Mouse (Mus musculus): Measurements from ENCODE around the gene Atp5d. TPM values are rescaled to one million over a fixed set of nuclear protein-coding genes. Genes with fewer than 3 reads are reported as not detected.
A peak's percentile ranks its signal among the peaks of the same experiment; 100 is the strongest.

The Atp5d gene
- total RNA-seq (2021) = 100 to 1,000 TPM; 535 to 725 TPM
- long read RNA-seq, experiment 1, transcript Atp5d-202 (3 exons, 781 nt) = minor isoform, 6 of 471 reads
- long read RNA-seq, experiment 1, transcript Atp5d-201 (4 exons, 931 nt) = major isoform, 437 of 471 reads
- long read RNA-seq, experiment 1, partial matches to known transcripts = 5 of 471 reads
- long read RNA-seq, experiment 1, other reads (novel, unspliced or antisense) = 23 of 471 reads
- long read RNA-seq, experiment 2, transcript Atp5d-201 (4 exons, 931 nt) = major isoform, 451 of 486 reads
- long read RNA-seq, experiment 2, partial matches to known transcripts = 3 of 486 reads
- long read RNA-seq, experiment 2, other reads (novel, unspliced or antisense) = 27 of 486 reads

- no peak for TF ChIP-seq CTCF (IDR thresholded peaks at IDR 0.05)
- Histone ChIP-seq H3K27ac (peak within 1 kb of the TSS; percentile 68), H3K4me3 (peak within 1 kb of the TSS; percentile 75)
- intact Hi-C loops (cut with DNase I) = loop anchor here (2.0 kb wide), 1 partner anchor 20 kb away; no protein-coding TSS in a partner anchor
- DNase-seq = peak; percentile 79
These were observed at the start of gene Atp5d for GRCm38 (mm10) chr10:80138553-80139438. Gene Atp5d (plus strand): TSS chr10:80138632.

DNA sequence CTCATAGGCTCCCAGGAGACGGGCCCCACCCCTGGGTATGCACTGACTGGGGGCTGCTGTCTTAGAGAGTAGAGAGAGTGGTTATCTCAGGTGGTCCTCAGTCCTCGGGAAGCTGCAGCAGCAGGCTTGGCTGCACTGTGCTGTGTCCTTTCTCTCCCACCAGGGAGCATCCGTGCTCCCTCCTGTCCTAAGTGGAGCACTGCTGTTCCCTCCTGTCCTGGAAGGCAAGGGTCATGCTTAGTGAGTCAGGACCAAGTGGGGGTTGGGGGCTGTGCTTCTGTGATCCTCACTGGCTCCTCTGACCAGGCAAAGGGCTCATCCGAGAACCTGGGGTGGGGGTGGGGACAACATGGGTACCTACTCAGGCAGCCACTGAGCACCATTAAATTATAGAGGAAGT, 49.3 kb upstream of the Atp5d start:
- DNase-seq = no peak
- Histone ChIP-seq H3K4me3 (no peak overlapping the region), H3K27ac (no peak overlapping the region)
- intact Hi-C loops (cut with DNase I) = no loop called here
- no peak for TF ChIP-seq CTCF (IDR thresholded peaks at IDR 0.05)

DNA sequence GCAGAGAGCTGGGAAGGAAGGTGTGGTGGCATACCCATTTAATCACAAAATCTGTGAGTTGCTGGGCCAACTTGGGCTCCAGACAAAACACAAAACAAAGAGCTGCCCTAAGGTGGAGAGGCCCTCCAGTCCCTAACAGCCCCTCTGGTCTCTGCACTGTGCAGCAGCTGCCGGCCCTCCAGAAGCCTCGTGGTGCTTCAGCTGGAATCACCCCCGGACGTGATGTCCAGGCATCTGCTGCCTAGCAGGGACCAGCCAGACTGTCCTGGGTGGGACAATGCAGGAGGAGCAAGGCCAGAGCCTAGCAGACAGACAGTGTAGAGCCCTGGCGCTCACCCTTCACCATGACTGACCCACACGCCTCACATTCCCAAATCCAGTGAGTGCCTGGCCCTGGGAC, 46.9 kb upstream of the Atp5d start:
- H3K27ac ChIP-seq = 0 out of 2 replicates have a peak overlapping the region, but pooled peaks have one; percentile 21
- intact Hi-C loops (cut with DNase I) = no loop called here
- no peak for DNase-seq

DNA sequence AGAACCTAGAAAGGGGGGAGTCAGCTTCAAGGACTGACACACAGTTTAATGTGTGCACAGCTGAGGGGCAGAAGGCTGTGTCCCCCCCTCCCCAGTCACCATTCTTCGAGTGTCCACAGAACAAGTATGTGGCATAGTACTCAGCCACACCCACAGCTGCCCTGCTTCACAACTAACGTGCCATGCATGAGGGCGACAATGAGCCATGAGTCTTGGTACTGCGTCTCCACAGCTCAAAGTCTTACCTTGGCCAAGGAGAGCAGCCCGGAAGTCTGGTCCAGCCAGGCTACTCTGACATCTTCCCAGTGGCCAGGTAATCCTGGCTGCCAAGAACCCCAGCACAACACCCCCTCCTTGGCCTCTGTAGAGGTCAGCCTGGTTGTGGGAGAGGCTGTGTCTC, 45.7 kb upstream of the Atp5d start:
- Histone ChIP-seq H3K4me3 (no peak overlapping the region), H3K27ac (no peak overlapping the region; the same call in 1 of the 2 replicates)
- no peak for DNase-seq
- intact Hi-C loops (cut with DNase I) = no loop called here
- no peak for TF ChIP-seq CTCF (IDR thresholded peaks at IDR 0.05)

More for the DNA sequence above, 46.9 kb upstream of the Atp5d start:
- no peak for TF ChIP-seq CTCF (IDR thresholded peaks at IDR 0.05)
- H3K4me3 ChIP-seq = no peak overlapping the region

DNA sequence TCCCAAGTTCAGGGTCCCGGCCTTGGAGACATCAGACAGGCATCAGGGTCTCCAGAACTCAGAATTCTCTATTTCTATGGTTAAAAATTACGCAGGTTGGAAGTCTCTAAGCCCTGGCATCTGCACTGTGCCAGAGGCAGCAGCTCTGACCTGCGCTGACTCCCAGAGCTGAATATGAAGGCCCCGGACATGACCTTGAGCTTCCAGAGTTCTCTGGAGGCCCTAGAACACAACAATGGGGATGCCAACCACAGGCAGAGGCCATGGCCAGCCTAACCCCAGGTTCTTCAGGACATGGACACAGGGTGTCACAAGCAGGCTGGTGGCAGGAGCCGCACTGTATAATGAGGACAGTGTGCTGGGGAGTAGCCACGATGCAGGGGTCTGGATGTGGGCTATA, 44.3 kb upstream of the Atp5d start:
- no peak for TF ChIP-seq CTCF (IDR thresholded peaks at IDR 0.05)
- intact Hi-C loops (cut with DNase I) = no loop called here

DNA sequence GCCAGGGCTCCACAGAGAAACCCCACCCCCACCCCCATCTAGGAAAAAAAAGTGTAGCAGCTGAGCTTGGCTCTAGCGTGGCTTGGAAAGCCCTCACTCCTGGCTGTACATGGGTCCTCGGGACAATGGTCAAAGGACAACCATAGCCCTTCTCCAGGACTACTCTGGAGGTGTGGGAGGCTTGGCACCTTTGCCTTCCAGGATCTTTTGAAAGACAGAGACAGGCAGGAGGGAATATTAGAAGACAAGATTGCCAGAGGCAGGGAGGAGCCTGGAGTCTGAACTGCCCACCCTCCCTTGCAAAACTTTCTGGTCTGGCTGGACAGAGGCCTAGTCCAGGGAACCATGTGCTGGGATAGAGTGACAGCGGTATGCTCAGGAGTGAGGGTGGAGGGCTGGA, 43.7 kb upstream of the Atp5d start:
- peak overlapping the region; percentile 54; the same call in 1 of the 2 replicates for H3K27ac ChIP-seq
- H3K4me3 ChIP-seq = no peak overlapping the region
- no peak for DNase-seq
- intact Hi-C loops (cut with DNase I) = no loop called here
- TF ChIP-seq CTCF (IDR thresholded peaks at IDR 0.05) = no peak

More for the DNA sequence above, 44.3 kb upstream of the Atp5d start:
- no peak overlapping the region; the same call in 1 of the 2 replicates for H3K27ac ChIP-seq
- no peak overlapping the region for H3K4me3 ChIP-seq
- no peak for DNase-seq

DNA sequence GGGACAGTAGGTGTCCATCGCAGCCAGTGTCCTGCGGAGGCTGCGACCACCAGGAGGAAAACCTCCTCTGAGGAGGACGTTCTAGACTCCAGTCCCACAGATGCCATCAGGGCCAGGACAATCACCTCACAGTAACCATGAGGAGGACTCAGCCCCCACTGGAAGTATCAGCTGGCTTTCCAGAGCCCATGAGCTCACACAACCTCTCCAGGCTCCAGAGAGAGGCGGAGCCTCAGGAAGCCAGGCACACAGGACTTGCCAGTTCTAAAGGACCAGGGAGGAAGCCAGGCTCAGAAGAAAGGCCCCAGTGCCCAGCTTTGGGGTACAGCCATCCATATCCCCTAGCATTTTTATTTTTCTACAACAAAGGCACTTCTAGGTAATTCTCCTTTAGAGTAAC, 42.9 kb upstream of the Atp5d start:
- DNase-seq = peak; percentile 50
- TF ChIP-seq CTCF (IDR thresholded peaks at IDR 0.05) = no peak
- Histone ChIP-seq H3K27ac (peak overlapping the region; percentile 54), H3K4me3 (no peak overlapping the region)
- intact Hi-C loops (cut with DNase I) = no loop called here

DNA sequence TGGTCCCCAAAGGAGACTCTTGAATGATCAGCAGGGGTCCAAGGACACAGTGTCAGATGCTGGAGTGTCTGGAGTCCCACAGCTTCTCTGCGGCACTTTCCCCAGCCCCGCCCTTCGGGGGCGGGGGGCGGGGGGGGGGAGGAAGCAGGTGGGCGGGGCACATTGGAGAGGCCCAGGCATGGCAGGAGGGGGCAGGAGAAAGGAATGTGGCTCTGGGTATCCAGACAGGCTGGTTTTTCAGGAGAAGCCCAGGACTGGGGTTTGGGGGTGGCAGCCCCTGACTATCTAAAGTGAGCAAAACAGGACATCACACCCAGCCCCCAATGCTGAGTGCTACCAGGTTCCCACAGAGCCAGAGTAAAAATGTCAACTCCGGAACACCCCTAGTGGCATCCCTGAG, 41.2 kb upstream of the Atp5d start:
- no peak for DNase-seq
- H3K27ac ChIP-seq = no peak overlapping the region
- intact Hi-C loops (cut with DNase I) = no loop called here
- no peak for TF ChIP-seq CTCF (IDR thresholded peaks at IDR 0.05)
- no peak overlapping the region for H3K4me3 ChIP-seq

GRCm38 (mm10) chr10:80098630-80099029, 39.8 kb upstream of the Atp5d start:
- TF ChIP-seq CTCF (IDR thresholded peaks at IDR 0.05) = no peak
- Histone ChIP-seq H3K27ac (no peak overlapping the region), H3K4me3 (no peak overlapping the region)
- no peak for DNase-seq
- intact Hi-C loops (cut with DNase I) = no loop called here

- intact Hi-C loops (cut with DNase I) = no loop called here
- peak overlapping the region; percentile 94; the same call in 1 of the 2 replicates for H3K27ac ChIP-seq
- TF ChIP-seq CTCF (IDR thresholded peaks at IDR 0.05) = no peak
These were observed 37.5 kb upstream of the Atp5d start for GRCm38 (mm10) chr10:80100982-80101381.

DNA sequence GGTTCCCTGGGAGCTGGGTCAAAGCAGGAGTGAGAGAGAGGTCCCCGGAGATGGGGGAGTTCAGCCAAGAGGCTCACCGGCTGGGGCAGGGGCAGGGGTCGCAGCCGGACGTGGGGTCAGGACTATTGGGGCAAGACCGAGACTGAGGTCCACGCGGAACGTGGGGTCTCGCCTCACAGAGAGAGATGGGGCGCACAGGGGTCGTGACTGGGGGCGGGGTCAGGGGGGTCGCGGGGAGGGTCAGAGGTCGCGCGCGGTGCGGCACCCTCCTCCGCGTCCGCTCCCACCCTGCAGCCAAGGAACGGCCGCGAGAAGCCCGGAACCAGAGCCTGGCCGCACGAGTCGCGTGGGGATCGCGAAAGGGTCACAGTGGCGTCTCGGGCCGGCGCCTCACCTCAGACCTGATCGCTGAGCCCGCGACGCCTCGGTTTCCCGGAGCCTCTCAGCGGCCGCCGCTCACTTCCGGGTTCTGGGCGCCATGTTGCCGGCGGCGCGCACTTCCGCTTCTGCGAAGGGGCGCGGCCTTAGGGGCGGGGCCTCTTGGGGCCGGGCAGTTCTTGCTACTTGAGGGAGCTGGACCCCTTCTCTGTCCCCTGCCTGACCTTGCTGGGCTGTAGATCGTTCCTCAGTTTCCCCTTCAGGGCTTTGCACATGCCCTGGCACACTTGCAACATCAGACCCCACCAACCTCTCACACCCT, 36.1 kb upstream of the Atp5d start:
- intact Hi-C loops (cut with DNase I) = no loop called here
- no peak for TF ChIP-seq CTCF (IDR thresholded peaks at IDR 0.05)
- Histone ChIP-seq H3K4me3 (peak overlapping the region; percentile 95), H3K27ac (peak overlapping the region; percentile 94)
- peak; percentile 93 for DNase-seq

More at GRCm38 (mm10) chr10:80100982-80101381, 37.5 kb upstream of the Atp5d start:
- peak overlapping the region; percentile 95 for H3K4me3 ChIP-seq
- no peak for DNase-seq

- DNase-seq = no peak
- H3K27ac ChIP-seq = peak overlapping the region; percentile 94
- peak overlapping the region; percentile 95 for H3K4me3 ChIP-seq
- intact Hi-C loops (cut with DNase I) = no loop called here
- TF ChIP-seq CTCF (IDR thresholded peaks at IDR 0.05) = no peak
These were observed 35.4 kb upstream of the Atp5d start for GRCm38 (mm10) chr10:80103032-80103431.

Data from gastrocnemius, adult 2 months (tissue).